Mouse (Mus musculus) cerebellum, adult 9-11 months (tissue): ENCODE measurements at regions not wholly inside any gene's neighbourhood (a gene's known extent, or its start where the extent isn't known, plus 50 kb on each side); places are given as distances from the start of the nearest gene placed in this dataset.

ENCODE experiments used
- DNase-seq: peaks from one replicate; pipeline ENCODE4 v3.0.0; 2022

- DNase-seq: no peak
Observed at GRCm38 (mm10) chr3:41469106-41469505, 86.4 kb upstream of the Jade1 start.

GRCm38 (mm10) chr3:41467857-41468256 is 87.7 kb upstream of the Jade1 start:
- DNase-seq: no peak

- DNase-seq: no peak
Observed at GRCm38 (mm10) chr3:41465893-41466292, 89.6 kb upstream of the Jade1 start.

GRCm38 (mm10) chr3:41462953-41463644 is 92.4 kb upstream of the Jade1 start:
- DNase-seq: no peak

GRCm38 (mm10) chr3:41460131-41460530 is 95.4 kb upstream of the Jade1 start:
- DNase-seq: no peak

- no peak for DNase-seq
Observed at GRCm38 (mm10) chr3:41458156-41458555, 97.4 kb upstream of the Jade1 start.

- DNase-seq: no peak
Observed at GRCm38 (mm10) chr3:41453525-41453924, 102.0 kb upstream of the Jade1 start.

- no peak for DNase-seq
Observed at GRCm38 (mm10) chr3:41452716-41453090, 102.8 kb upstream of the Jade1 start.

GRCm38 (mm10) chr3:41452020-41452715 is 103.4 kb upstream of the Jade1 start:
- no peak for DNase-seq

- no peak for DNase-seq
Observed at GRCm38 (mm10) chr3:41450696-41451095, 104.8 kb upstream of the Jade1 start.

- DNase-seq: no peak
Observed at GRCm38 (mm10) chr3:41444243-41444753, 111.2 kb upstream of the Jade1 start.

- no peak for DNase-seq
Observed at GRCm38 (mm10) chr3:41436238-41436637, 119.3 kb upstream of the Jade1 start.

GRCm38 (mm10) chr3:41433106-41433505 is 122.4 kb upstream of the Jade1 start:
- DNase-seq: no peak

- no peak for DNase-seq
Observed at GRCm38 (mm10) chr3:41432376-41432775, 123.2 kb upstream of the Jade1 start.

GRCm38 (mm10) chr3:41430191-41430590 is 125.3 kb upstream of the Jade1 start:
- peak; percentile 5 for DNase-seq

- DNase-seq: no peak
Observed at GRCm38 (mm10) chr3:41426946-41427345, 128.6 kb upstream of the Jade1 start.

GRCm38 (mm10) chr3:41425863-41426262 is 129.7 kb upstream of the Jade1 start:
- DNase-seq: no peak

- no peak for DNase-seq
Observed at GRCm38 (mm10) chr3:41424142-41424939, 131.2 kb upstream of the Jade1 start.

GRCm38 (mm10) chr3:41423630-41424029 is 131.9 kb upstream of the Jade1 start:
- no peak for DNase-seq

GRCm38 (mm10) chr3:41422615-41423579 is 132.6 kb upstream of the Jade1 start:
- DNase-seq: no peak

- no peak for DNase-seq
Observed at GRCm38 (mm10) chr3:41413771-41414170, 141.8 kb upstream of the Jade1 start.

GRCm38 (mm10) chr3:41412698-41413097 is 142.8 kb upstream of the Jade1 start:
- DNase-seq: no peak
